Mouse (Mus musculus) retina, embryonic 14.5 days (tissue): ENCODE data around the gene Olfr99.
A peak's percentile ranks its signal among the peaks of the same experiment; 100 is the strongest.
"Not testable (repeated sequence)": the region's sequence is repeated elsewhere in the genome, so short reads cannot be mapped to it uniquely, and the experiment has no call there.

Experiments
- DNase-seq: peaks from one replicate; pipeline ENCODE4 v3.0.0-alpha.2; 2015; ENCODE audit warnings: low spot score

Olfr99 gene

GRCm38 (mm10) chr17:37283360-37283759, at the start of gene Olfr99:
TSS of gene Olfr99 (minus strand) at chr17:37283460.
- DNase-seq: no peak

DNA sequence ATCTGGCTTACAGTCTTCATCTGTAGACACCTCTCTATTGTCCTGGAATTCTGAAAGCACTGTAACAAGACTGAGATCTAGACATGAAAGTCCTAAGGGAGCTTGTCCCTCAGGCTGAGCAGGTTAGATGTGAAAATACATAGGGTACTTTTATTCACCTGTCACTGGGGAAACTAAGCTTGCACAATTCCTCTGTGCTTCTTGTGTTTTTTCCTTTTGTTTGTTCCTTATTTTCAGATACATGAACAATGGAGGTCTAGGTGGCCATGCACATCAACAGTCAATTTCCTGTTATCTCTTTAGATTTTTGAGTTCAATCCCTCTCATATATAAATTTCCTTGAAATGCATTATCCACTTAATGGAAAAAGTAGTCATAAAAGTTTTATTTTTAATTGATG, 33.7 kb upstream of the Olfr99 start, which contains the start of gene Olfr102:
TSS of gene Olfr102 (minus strand) at position 101 of the 400 bp plus-strand sequence.
- DNase-seq: no peak

DNA sequence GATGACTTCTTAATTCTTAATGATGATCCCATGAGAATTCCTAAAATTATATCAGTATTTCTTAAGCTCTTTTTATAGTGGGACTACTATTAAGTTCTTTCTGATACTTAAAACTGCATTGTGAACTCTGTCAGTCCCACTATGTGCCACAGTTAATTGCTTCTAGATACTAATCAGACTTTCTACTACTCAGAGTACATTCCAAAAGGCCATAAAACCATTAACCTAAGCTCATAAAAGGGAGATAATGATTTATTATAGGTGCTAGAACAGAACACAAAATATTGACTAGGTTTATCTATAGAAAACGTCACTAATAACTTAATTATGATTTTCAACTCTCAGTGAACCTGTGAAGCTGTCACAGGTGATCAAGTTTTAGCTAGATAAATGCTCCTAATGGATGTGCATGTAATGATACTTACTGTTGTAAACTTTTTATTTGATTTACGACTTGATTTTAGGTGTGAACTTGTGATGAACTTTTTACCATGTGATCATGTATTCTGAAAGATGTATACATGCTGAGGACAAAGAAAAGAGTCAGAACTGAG, 27.0 kb upstream of the Olfr99 start:
- no peak for DNase-seq

DNA sequence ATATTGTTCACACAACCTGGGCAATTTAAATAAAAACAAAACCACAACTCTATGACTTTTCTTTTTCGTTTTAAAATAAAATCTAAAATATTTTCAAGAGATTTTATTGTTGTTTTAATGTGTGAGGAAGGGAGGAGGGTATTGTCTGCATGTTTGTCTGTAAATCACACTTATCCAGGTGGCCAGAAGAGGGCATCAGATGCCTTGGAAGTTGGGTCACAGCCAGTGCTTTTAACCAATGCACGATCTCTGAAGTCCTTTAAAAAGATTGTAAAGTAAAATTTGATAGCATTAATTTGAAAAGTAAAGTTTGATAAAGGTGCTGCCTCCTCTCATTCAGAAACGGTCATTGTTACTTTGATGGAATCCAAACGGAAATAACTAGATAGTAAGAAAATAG, 25.2 kb upstream of the Olfr99 start:
- peak; percentile 2 for DNase-seq

DNA sequence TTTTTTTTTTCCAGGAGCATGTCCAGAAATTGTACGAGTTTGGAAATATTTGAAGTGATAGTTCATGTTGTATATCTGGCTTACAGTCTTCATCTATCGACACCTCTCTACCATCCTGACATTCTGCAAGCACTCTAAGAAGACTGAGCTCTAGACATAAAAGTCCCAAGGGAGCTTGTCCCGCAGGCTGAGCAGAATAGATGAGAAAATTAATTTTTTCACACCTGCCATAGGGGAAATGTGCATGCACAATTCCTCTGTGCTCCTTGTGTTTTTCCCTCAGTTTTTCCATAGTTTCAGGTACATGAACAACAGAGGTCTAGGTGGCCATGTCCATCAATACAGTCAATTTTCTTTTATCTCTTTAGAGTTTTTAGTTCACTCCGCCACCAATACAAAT, 21.0 kb upstream of the Olfr99 start, which contains the start of gene Olfr101:
TSS of gene Olfr101 (minus strand) at position 101 of the 400 bp plus-strand sequence.
- DNase-seq: no peak

DNA sequence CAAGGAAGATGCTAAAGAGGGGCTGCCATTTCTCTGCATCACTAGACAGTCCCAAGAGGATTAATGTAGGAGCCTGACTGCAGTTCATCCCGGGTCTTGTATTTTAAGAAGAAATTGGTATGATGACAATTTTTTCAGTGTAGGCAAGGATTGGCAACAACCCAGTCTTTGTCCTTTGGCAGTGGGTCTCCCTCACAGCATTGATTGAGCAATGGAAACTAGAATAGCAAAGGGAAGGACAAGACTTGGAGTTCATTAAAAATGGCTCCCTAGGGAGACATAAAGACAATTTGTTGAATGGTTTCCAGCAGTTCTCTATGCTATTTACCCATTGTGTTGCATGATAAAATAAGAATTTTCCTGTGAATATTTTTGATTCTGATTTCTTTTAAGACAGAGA, 2.9 kb downstream of the Olfr99 start:
- DNase-seq: no peak

DNA sequence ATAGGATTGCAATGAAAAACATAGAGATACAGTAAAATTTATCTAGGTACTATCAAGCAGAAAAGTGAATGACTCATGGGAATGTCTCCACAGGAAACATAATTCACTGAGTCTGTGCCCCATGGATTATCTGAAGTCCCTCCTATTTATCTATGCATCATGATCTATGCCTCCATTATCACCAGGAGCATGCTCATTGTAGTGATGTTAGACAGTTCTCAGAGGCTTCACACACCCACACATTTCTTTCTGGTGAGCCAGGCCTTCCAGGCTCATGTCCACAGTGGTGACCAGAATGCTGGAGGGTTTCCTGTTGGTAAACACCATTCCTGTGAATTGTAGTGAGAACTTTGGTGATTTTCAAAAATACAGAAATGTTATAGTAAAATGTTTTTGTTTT, 6.7 kb downstream of the Olfr99 start:
- no peak for DNase-seq

- DNase-seq: no peak
Observed at GRCm38 (mm10) chr17:37275626-37276248, 7.5 kb downstream of the Olfr99 start.

GRCm38 (mm10) chr17:37270702-37271092, 12.6 kb downstream of the Olfr99 start:
- DNase-seq: no peak

GRCm38 (mm10) chr17:37270058-37270701, 13.1 kb downstream of the Olfr99 start, which contains the start of gene H2-M3:
TSS of gene H2-M3 (plus strand) at chr17:37270220.
- DNase-seq: peak; percentile 92

DNA sequence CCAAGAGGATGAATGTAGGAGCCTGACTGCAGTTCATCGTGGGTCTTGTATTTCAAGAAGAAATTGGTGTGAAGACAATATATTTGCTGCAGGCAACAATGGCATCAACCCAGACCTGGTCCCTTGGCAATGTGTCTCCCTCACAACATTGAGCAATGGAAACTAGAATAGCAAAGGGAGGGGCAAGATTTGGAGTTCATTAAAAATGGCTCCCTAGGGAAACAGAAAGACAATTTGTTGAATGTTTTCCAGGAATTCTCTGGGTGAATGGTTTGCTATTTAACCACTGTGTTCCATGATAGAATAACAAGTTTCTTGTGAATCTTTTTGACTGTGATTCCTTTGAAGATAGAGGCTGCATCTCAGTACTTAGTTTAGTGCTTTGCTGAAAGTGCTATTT, 19.6 kb downstream of the Olfr99 start, which contains the start of gene Olfr98:
TSS of gene Olfr98 (minus strand) at position 124 of the 400 bp plus-strand sequence.
- no peak for DNase-seq

DNA sequence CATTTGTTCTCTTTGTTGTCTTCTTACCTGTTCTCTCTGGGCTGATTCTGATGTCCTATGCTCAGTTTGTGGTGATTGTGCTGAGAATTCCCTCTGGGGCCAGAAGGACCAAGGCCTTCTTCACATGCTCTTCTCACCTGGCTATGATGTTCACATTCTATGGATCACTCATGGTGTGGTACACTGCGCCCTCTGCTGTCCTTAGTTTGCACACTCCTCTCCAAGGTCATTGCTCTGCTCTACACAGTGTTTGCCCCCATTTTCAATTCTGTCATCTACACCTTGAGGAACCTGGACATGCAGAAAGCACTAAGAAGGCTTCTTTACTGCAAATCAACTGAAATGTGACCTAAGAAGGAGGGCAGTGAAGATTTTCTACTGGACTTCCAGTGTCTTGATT, 32.7 kb downstream of the Olfr99 start:
- DNase-seq: peak; percentile 25

GRCm38 (mm10) chr17:37249460-37249859, 33.8 kb downstream of the Olfr99 start:
- DNase-seq: no peak

DNA sequence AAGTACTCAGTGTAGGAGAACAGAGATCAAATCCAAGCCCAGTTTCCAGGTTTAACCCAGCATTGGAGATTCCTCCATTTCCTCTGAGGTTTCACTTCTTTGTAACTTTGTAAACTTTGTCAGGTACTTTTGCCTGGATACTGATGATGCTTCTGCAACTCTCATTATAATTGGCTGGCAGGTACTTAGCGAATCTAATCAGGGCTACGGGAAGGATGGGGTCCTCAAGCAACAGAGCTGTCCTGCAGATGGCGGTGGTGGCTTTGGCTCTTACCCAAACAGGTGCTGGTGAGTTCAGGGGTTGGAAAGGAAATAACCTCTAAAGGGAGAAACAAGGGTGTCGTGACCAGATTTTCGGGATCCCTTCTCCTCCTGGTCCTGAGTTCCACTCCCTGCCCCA, 36.5 kb downstream of the Olfr99 start:
- DNase-seq: no peak

- DNase-seq: no peak
Observed at GRCm38 (mm10) chr17:37242198-37242597, 41.1 kb downstream of the Olfr99 start.

DNA sequence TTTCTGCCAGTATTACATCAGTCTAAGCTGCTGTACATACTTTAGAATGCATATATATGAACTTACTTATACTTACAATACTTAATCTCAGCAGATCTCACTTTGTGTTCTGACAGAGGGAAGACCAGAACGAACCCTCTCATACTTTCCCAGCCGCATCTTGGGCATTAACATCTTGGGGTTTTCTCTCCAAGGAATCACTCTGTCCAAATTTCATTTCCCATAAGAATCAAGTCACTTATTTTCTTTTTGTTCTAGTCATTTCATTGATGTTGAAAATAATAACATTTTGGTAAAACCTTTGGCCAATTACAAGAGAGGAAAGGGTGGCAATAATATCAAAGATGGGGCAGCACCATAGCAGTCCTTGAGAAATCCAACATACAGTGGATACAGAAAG, 46.0 kb downstream of the Olfr99 start, which contains the start of gene Olfr97:
TSS of gene Olfr97 (minus strand) at position 101 of the 400 bp plus-strand sequence.
- not testable (repeated sequence) for DNase-seq
